Mouse (Mus musculus) stomach, embryonic 16.5 days (tissue): ENCODE measurements around the gene Fam20b. TPM values are rescaled to one million over a fixed set of nuclear protein-coding genes. Genes with fewer than 3 reads are reported as not detected.

Experiments used
- ATAC-seq: fragments of 200-750 bp; cut with Nextera tagmentation; 2 replicates; pipeline ENCODE4 v1.8.0; 2017; ENCODE audit warnings: moderate number of reproducible peaks, moderate TSS enrichment; ENCODE audit not compliant: insufficient read depth, low FRiP score
- H3K27ac ChIP-seq: fragments of 300-500 bp; sonication (generic); 2 replicates; pipeline ENCODE4 v1.5.1; 2014; ENCODE audit warnings: low read length
- H3K27me3 ChIP-seq: fragments of 300-500 bp; sonication (generic); 2 replicates; pipeline ENCODE4 v1.6.1; 2014; ENCODE audit warnings: low read length, control low read depth, mixed read lengths; ENCODE audit not compliant: control insufficient read depth, insufficient read depth
- H3K36me3 ChIP-seq: fragments of 300-500 bp; sonication (generic); 2 replicates; pipeline ENCODE4 v1.6.1; 2014; ENCODE audit warnings: low read length; ENCODE audit not compliant: control insufficient read depth, insufficient read depth
- H3K4me1 ChIP-seq: fragments of 300-500 bp; sonication (generic); 2 replicates; pipeline ENCODE4 v1.6.1; 2014; ENCODE audit warnings: low read length, control low read depth, mixed read lengths; ENCODE audit not compliant: control insufficient read depth, insufficient read depth
- H3K4me2 ChIP-seq: fragments of 300-500 bp; sonication (generic); 2 replicates; pipeline ENCODE4 v1.6.1; 2014; ENCODE audit warnings: low read depth, low read length, mixed read lengths
- H3K4me3 ChIP-seq: fragments of 300-500 bp; sonication (generic); replicated peaks from 2 replicates; pipeline ENCODE4 v1.5.1; 2014; ENCODE audit warnings: mild to moderate bottlenecking, low read length
- H3K9ac ChIP-seq: fragments of 300-500 bp; sonication (generic); 2 replicates; pipeline ENCODE4 v1.6.1; 2014; ENCODE audit warnings: low read length
- H3K9me3 ChIP-seq: fragments of 300-500 bp; sonication (generic); replicated peaks from 2 replicates; pipeline ENCODE4 v1.6.1; 2016; ENCODE audit warnings: low read length, control low read depth; ENCODE audit not compliant: control insufficient read depth
- WGBS: fragments of 180-500 bp; shearing (Covaris S2); extraction: QIAGEN DNeasy Blood & Tissue Kit; methylation state at CpG from one replicate; pipeline ENCODE4 v1.1.7; 2014; 5-methylcytosine and 5-hydroxymethylcytosine counted together
- polyA plus RNA-seq: library from polyadenylated mRNA; unstranded; fragments of >200 nt; fragmentation: Nextera tagmentation; extraction: Ambion mirVana; gene quantifications from 2 replicates; pipeline ENCODE4 v1.2.1, GENCODE M21; 2015

Fam20b gene
- polyA plus RNA-seq: 33.2 and 37.1 TPM in 2 replicates

DNA sequence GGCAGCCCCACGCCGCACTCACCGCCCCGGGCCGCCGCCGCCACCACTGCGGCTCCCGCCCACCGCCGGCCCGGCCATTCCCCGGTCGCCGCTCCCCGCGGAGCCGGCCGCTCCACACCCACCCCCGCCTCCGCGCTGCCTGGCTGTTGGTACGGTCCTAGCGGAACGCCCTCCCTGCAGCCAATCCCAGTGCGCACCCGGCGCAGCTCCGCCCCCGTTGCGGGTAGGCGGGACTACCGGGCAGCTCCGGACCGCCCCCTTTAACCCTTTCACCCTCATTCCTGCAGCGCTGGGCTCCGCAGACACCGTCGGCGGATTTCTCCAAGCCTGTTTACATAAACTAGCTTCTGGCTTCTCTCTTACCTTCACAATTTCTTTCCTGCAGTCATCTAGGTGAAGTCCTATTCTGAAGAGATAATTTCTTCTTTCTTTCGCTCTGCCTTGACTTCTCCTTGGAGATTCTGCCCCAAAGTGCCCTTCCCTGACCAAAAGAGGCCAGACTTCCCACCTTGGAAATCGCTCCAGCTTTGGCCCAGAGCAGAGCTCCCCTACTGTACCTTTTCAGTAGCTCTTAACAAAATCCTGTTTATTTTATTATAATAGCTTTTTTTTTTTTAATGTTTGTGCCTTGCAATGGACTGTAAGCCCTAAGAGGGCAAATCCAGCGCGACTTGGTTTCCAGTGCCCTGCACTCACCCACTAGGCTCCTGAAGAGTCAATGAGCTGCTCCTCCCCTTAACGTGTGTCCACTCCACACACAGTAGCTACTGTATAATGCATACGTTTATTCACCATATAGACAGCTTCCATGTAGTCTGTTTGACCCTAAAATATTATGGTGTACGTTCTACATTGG, at the start of gene Fam20b:
Fam20b (minus strand) TSS at position 137 of the 856 bp plus-strand sequence.
- no peaks in the 10 kb centered on the region for H3K9me3 ChIP-seq
- peak within 1 kb of the TSS; percentile 99 for H3K4me3 ChIP-seq
- H3K4me1 ChIP-seq: peaks cover 11% of the 10 kb centered on the region; the same call in 1 of the 2 replicates
- 2% methylated on average over 36 of the region's 47 CpGs for WGBS
- peak within 1 kb of the TSS; percentile 97 for H3K27ac ChIP-seq
- H3K27me3 ChIP-seq: no peaks in the 10 kb centered on the region
- ATAC-seq: peak; percentile 98
- peak within 1 kb of the TSS; percentile 98 for H3K9ac ChIP-seq
- peak within 1 kb of the TSS; percentile 74 for H3K4me2 ChIP-seq
- H3K36me3 ChIP-seq: no peaks in the 10 kb centered on the region

- H3K36me3 ChIP-seq: no peaks in the 10 kb centered on the region
- H3K9ac ChIP-seq: no peak overlapping the region
- no peak overlapping the region for H3K4me2 ChIP-seq
- H3K27ac ChIP-seq: no peak overlapping the region
- no peak overlapping the region for H3K4me3 ChIP-seq
- no peak for ATAC-seq
- 81% methylated on average over 3 of the region's 3 CpGs for WGBS
- no peaks in the 10 kb centered on the region for H3K27me3 ChIP-seq
- H3K9me3 ChIP-seq: peaks cover 18% of the 10 kb centered on the region
- 0 out of 2 replicates have a peak, but pooled peaks cover 3% of the 10 kb centered on the region for H3K4me1 ChIP-seq
Observed at GRCm38 (mm10) chr1:156765311-156765710, 46.4 kb upstream of the Fam20b start.

- Histone ChIP-seq H3K9me3 (peaks cover 18% of the 10 kb centered on the region), H3K27me3 (no peaks in the 10 kb centered on the region), H3K36me3 (no peaks in the 10 kb centered on the region), H3K27ac (no peak overlapping the region), H3K4me3 (no peak overlapping the region), H3K9ac (no peak overlapping the region), H3K4me1 (0 out of 2 replicates have a peak, but pooled peaks cover 3% of the 10 kb centered on the region), H3K4me2 (no peak overlapping the region)
- no peak for ATAC-seq
- 78% methylated on average over 6 of the region's 6 CpGs for WGBS
Observed at GRCm38 (mm10) chr1:156764584-156764983, 45.7 kb upstream of the Fam20b start.

DNA sequence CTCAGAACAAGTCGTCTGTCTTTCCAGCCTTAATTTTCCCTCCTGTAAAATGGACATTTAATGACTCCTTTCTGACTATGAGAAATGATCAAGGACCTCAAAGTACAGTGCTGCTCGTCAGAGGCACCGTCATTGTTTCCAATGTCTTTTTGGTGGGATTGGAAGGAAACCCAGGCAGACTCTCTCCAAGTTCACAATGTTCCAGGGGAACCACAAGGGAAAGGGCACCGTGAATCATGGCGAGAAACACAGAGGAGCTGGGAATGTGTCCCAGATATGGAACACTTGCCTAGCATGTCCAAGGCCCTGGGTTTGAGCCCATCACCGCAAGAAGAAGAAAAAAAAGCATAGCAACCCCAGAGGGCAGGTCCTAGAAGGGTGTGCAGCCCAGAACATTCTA, 44.4 kb upstream of the Fam20b start:
- Histone ChIP-seq H3K4me2 (no peak overlapping the region), H3K27me3 (no peaks in the 10 kb centered on the region), H3K4me1 (0 out of 2 replicates have a peak, but pooled peaks cover 3% of the 10 kb centered on the region), H3K36me3 (no peaks in the 10 kb centered on the region), H3K4me3 (no peak overlapping the region), H3K9me3 (peaks cover 18% of the 10 kb centered on the region), H3K9ac (no peak overlapping the region), H3K27ac (no peak overlapping the region)
- no peak for ATAC-seq
- WGBS: 90% methylated on average over 6 of the region's 6 CpGs

DNA sequence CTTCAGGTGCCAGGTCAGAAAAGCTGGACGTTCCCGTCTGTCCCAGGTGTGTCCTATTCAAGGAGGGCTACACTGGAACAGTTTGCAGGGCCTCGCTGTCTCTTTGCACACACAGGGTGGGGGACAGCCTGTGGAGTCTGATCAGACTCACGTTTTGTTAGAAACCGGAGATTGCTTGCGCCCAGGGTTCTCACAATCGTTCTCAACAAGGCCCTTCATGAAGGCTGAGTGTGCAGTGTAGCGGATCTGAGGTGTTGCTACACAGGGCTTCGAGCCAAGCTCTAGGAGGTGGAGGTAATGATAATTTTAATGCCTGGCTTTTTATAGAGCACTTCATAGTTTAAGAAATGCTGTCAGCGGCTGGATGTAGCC, 42.5 kb upstream of the Fam20b start:
- H3K4me1 ChIP-seq: 0 out of 2 replicates have a peak, but pooled peaks cover 3% of the 10 kb centered on the region
- 66% methylated on average over 10 of the region's 10 CpGs for WGBS
- no peak overlapping the region for H3K4me2 ChIP-seq
- no peak overlapping the region for H3K9ac ChIP-seq
- H3K27ac ChIP-seq: no peak overlapping the region
- ATAC-seq: no peak
- peaks cover 5% of the 10 kb centered on the region; the same call in 1 of the 2 replicates for H3K9me3 ChIP-seq
- no peaks in the 10 kb centered on the region for H3K36me3 ChIP-seq
- H3K27me3 ChIP-seq: no peaks in the 10 kb centered on the region
- H3K4me3 ChIP-seq: no peak overlapping the region

DNA sequence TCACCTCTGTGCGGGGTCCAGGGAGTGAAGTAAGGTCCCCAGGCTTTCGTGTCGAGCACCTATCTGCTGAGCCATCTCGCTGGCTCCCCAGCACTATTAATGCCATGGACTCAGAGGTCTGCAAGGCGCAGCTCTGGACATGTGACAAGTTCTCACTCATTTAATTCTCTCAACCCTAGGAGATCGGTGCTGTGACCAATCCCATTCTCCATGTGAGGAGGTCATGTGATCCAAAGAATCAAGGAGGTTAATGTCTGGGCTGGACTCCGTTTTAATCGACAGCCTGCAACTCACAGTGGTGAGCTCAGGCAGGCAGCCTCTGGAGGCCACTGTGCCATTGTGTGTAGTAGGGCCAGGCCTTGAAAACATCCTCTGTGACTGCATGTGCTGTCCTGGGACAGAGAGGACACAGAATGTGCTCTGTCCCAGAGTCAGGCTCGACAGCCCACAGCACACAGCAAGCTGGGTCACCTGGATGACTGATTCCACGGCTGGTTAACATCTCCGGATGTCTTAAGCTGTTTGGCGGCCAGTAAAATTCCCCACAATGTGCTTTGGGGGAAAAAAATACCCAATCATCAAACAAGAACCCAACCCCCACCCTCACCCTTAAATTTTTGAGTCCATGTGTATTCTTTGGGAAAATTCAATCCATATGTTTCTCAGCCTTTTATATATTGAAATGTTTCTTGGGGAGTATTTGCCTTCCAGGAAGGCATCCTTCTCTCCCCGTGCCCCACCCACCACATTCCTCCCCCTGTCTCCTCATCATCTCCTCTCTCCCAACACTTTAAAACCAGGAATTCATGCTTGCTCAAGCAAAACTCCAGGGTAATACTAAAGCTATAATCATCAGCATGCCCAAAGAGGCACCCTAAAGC, 41.9 kb upstream of the Fam20b start:
- Histone ChIP-seq H3K4me2 (no peak overlapping the region), H3K27ac (no peak overlapping the region), H3K9me3 (no peaks in the 10 kb centered on the region), H3K9ac (no peak overlapping the region), H3K4me3 (no peak overlapping the region), H3K27me3 (no peaks in the 10 kb centered on the region), H3K36me3 (no peaks in the 10 kb centered on the region), H3K4me1 (0 out of 2 replicates have a peak, but pooled peaks cover 3% of the 10 kb centered on the region)
- ATAC-seq: no peak
- 71% methylated on average over 13 of the region's 13 CpGs for WGBS

GRCm38 (mm10) chr1:156758326-156758725, 39.4 kb upstream of the Fam20b start:
- Histone ChIP-seq H3K27me3 (no peaks in the 10 kb centered on the region), H3K36me3 (no peaks in the 10 kb centered on the region), H3K9me3 (no peaks in the 10 kb centered on the region), H3K4me3 (no peak overlapping the region), H3K27ac (no peak overlapping the region), H3K9ac (no peak overlapping the region), H3K4me1 (0 out of 2 replicates have a peak, but pooled peaks cover 11% of the 10 kb centered on the region), H3K4me2 (no peak overlapping the region)
- WGBS: 50% methylated on average over 4 of the region's 4 CpGs
- no peak for ATAC-seq

GRCm38 (mm10) chr1:156754608-156755413, 35.9 kb upstream of the Fam20b start:
- H3K27me3 ChIP-seq: no peaks in the 10 kb centered on the region
- 40% methylated on average over 15 of the region's 15 CpGs for WGBS
- H3K9me3 ChIP-seq: no peaks in the 10 kb centered on the region
- no peak for ATAC-seq
- no peaks in the 10 kb centered on the region for H3K36me3 ChIP-seq
- no peak overlapping the region for H3K4me2 ChIP-seq
- H3K9ac ChIP-seq: no peak overlapping the region
- 0 out of 2 replicates have a peak, but pooled peaks cover 13% of the 10 kb centered on the region for H3K4me1 ChIP-seq
- no peak overlapping the region for H3K4me3 ChIP-seq
- peak overlapping the region; percentile 47; the same call in 1 of the 2 replicates for H3K27ac ChIP-seq
